Mouse (Mus musculus) liver, embryonic 16.5 days (tissue): ENCODE results near the gene Dclre1a. TPM values are rescaled to one million over a fixed set of nuclear protein-coding genes. Genes with fewer than 3 reads are reported as not detected.
A peak's percentile ranks its signal among the peaks of the same experiment; 100 is the strongest.

Experiments used
- ATAC-seq: fragments of 200-750 bp; cut with Nextera tagmentation; 2 replicates; pipeline ENCODE4 v1.8.0; 2017; ENCODE audit warnings: low read depth, mild to moderate bottlenecking, moderate number of reproducible peaks, moderate library complexity
- H3K27ac ChIP-seq: fragments of 300-500 bp; sonication (generic); 2 replicates; pipeline ENCODE4 v1.5.1; 2014; ENCODE audit warnings: mild to moderate bottlenecking, low read length
- H3K27me3 ChIP-seq: fragments of 300-500 bp; sonication (generic); 2 replicates; pipeline ENCODE4 v1.6.1; 2014; ENCODE audit warnings: low read depth, low read length, mixed read lengths; ENCODE audit not compliant: control insufficient read depth, insufficient read depth
- H3K36me3 ChIP-seq: fragments of 300-500 bp; sonication (generic); 2 replicates; pipeline ENCODE4 v1.6.1; 2014; ENCODE audit warnings: mild to moderate bottlenecking; ENCODE audit not compliant: control insufficient read depth, insufficient read depth
- H3K4me1 ChIP-seq: fragments of 300-500 bp; sonication (generic); 2 replicates; pipeline ENCODE4 v1.6.1; 2014; ENCODE audit warnings: low read depth, low read length, mixed read lengths; ENCODE audit not compliant: control insufficient read depth
- H3K4me2 ChIP-seq: fragments of 300-500 bp; sonication (generic); 2 replicates; pipeline ENCODE4 v1.6.1; 2014; ENCODE audit warnings: low read depth, low read length, mixed read lengths
- H3K4me3 ChIP-seq: fragments of 300-500 bp; sonication (generic); 2 replicates; pipeline ENCODE4 v1.5.1; 2014; ENCODE audit warnings: low read depth, mild to moderate bottlenecking, low read length
- H3K9ac ChIP-seq: fragments of 300-500 bp; sonication (generic); 2 replicates; pipeline ENCODE4 v1.6.1; 2014; ENCODE audit warnings: low read depth, low read length
- H3K9me3 ChIP-seq: fragments of 300-500 bp; sonication (generic); replicated peaks from 2 replicates; pipeline ENCODE4 v1.6.1; 2016; ENCODE audit warnings: low read length; ENCODE audit not compliant: control insufficient read depth
- WGBS: fragments of 180-500 bp; shearing (Covaris S2); extraction: QIAGEN DNeasy Blood & Tissue Kit; methylation state at CpG from one replicate; pipeline ENCODE4 v1.1.7; 2014; ENCODE audit not compliant: insufficient replicate concordance; 5-methylcytosine and 5-hydroxymethylcytosine counted together
- polyA plus RNA-seq: library from polyadenylated mRNA; unstranded; fragments of >200 nt; fragmentation: Nextera tagmentation; extraction: Ambion mirVana; gene quantifications from 2 replicates; pipeline ENCODE4 v1.2.1, GENCODE M21; 2015

The Dclre1a gene
- polyA plus RNA-seq, 1 experiment from 2014 or later, result 16.1 TPM

DNA sequence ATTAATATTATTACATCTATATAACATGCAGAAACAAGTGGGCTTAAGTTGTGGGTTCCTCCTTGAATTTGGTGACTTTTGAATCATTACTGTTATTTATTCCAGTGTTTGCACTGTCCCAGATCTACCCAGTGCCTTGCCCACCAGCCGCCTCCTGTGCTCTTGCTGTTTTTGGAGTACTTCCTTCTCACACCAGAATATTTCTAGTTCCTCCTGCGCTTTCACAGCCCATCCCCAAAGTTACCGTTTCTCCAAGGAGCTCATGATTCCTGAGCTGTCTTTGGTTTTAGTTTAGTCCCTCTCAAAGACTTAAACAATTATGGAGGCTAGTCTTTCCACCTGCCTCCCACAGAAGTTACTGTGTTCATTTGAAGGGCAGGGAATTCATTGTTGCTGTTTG lies 15.4 kb upstream of the Dclre1a start:
- no peak overlapping the region for H3K27ac ChIP-seq
- H3K4me2 ChIP-seq, result no peak overlapping the region
- H3K4me3 ChIP-seq, result no peak overlapping the region
- 67% methylated on average over 3 of the region's 3 CpGs for WGBS
- peaks cover 17% of the 10 kb centered on the region for H3K4me1 ChIP-seq
- H3K27me3 ChIP-seq, result no peaks in the 10 kb centered on the region
- no peaks in the 10 kb centered on the region for H3K36me3 ChIP-seq
- no peaks in the 10 kb centered on the region for H3K9me3 ChIP-seq
- no peak overlapping the region for H3K9ac ChIP-seq
- ATAC-seq, result no peak

- Histone ChIP-seq H3K27me3 (no peaks in the 10 kb centered on the region), H3K27ac (no peak overlapping the region), H3K4me2 (no peak overlapping the region), H3K9me3 (no peaks in the 10 kb centered on the region), H3K4me3 (no peak overlapping the region), H3K9ac (no peak overlapping the region), H3K4me1 (peaks cover 17% of the 10 kb centered on the region), H3K36me3 (no peaks in the 10 kb centered on the region)
- WGBS, result 72% methylated on average over 9 of the region's 9 CpGs
- 0 out of 2 replicates have a peak, but pooled peaks have one; percentile 38 for ATAC-seq
These were observed 14.6 kb upstream of the Dclre1a start for GRCm38 (mm10) chr19:56562433-56563138.

DNA sequence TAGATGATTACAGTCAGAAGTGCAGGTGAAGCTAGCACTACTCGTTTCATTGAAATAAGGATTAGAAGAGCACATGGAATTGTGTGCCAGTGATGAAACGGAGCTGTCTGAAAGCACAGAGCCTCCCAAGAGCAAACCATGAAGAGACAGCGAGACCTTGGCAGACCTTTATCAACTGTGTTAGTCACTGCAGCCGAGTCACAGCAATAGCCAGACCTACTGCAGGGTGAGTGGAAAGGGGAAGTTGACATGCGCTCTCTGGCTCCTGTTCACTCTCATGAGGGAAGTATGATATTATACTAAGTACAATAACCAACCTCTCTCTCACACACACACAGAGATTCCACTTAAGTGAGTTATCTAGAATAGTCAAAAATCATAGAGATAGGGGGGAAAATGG lies 8.0 kb upstream of the Dclre1a start:
- Histone ChIP-seq H3K4me3 (no peak overlapping the region), H3K4me2 (no peak overlapping the region), H3K9me3 (no peaks in the 10 kb centered on the region), H3K9ac (no peak overlapping the region), H3K27me3 (no peaks in the 10 kb centered on the region), H3K27ac (no peak overlapping the region), H3K36me3 (peaks cover 18% of the 10 kb centered on the region), H3K4me1 (no peaks in the 10 kb centered on the region; the same call in 1 of the 2 replicates)
- no peak for ATAC-seq
- 37% methylated on average over 5 of the region's 5 CpGs for WGBS

GRCm38 (mm10) chr19:56553177-56553576 lies 5.2 kb upstream of the Dclre1a start:
- Histone ChIP-seq H3K9ac (no peak overlapping the region), H3K27me3 (no peaks in the 10 kb centered on the region), H3K4me1 (peaks cover 9% of the 10 kb centered on the region), H3K9me3 (no peaks in the 10 kb centered on the region), H3K4me2 (no peak overlapping the region), H3K4me3 (no peak overlapping the region), H3K36me3 (peaks cover 18% of the 10 kb centered on the region), H3K27ac (no peak overlapping the region)
- ATAC-seq, result no peak
- 84% methylated on average over 3 of the region's 3 CpGs for WGBS

DNA sequence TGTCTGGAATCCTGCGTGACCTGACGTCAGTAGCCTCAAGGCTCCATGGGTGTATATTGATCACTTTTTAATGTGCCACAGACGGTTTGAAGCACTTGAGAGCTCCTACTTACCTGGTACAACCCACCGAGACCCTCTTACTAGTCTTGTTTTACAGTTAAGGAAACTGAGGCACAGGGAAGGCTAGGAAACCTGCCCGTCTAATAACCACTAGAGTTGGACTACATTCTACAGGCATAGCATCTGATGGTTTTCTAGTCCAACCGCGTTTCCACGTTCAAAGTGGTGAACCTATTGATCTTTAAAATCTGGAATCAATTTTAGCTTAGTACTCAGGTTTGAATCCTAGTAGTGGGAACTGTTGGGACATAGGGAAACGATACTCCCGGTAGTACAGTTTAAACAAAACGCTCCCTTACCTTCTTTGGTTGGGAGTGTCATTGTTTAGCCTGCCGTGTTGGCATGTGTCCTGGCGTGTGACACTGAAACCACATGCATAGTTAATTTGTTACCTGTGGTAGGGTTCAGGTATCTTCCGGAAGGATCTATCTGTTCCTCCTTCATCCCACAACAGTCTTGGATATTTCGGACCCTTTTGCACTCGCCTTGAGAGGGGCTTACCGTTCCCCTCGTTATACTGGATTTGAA lies 1.1 kb upstream of the Dclre1a start:
- H3K9me3 ChIP-seq, result no peaks in the 10 kb centered on the region
- peak overlapping the region; percentile 96 for H3K9ac ChIP-seq
- ATAC-seq, result no peak
- H3K4me2 ChIP-seq, result peak overlapping the region; percentile 85
- no peaks in the 10 kb centered on the region for H3K27me3 ChIP-seq
- H3K4me1 ChIP-seq, result peaks cover 22% of the 10 kb centered on the region
- peak overlapping the region; percentile 99 for H3K4me3 ChIP-seq
- peak overlapping the region; percentile 97 for H3K27ac ChIP-seq
- H3K36me3 ChIP-seq, result peaks cover 25% of the 10 kb centered on the region
- WGBS, result 21% methylated on average over 18 of the region's 18 CpGs

DNA sequence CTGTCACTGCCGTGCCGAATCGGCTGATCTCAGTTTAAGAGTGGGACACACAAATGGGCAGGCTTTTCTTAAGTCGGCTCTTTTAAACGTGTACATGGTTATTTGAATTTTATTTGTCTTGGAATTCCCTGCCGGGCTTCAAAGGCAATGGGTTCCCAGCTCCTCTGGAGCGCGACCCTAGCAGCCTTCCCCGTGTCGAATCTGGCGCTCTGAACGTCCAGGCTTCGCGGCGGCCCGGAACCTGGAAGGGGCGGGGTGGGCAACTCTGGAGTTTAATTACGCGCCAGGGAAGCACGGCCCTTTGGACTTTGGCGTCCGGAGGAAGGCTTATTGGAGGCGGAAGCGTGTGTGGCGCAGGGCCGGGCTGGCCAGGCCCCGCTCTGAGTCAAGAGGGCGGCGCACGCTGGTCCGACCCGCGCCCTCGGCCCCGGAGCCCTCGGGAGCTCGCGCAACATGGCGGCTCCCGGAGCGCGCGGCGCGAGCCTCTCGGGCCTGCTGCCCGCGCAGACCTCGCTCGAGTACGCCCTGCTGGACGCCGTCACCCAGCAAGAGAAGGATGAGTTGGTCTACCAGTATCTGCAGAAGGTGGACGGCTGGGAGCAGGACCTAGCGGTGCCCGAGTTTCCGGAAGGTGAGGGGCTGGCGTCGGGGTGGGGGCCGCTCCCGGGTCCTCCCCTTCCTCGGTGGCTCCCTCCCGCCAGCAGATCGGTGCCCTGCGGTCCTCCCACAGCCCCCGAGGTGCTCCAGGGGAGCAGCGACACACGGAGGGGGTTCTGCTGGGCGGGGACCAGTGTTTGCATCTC lies 409 bp upstream of the Dclre1a start, which contains the start of gene Nhlrc2:
Nhlrc2 (plus strand) TSS at position 32 of the 803 bp plus-strand sequence.
- H3K9me3 ChIP-seq, result no peaks in the 10 kb centered on the region
- WGBS, result under 1% methylated on average over 69 of the region's 69 CpGs
- ATAC-seq, result peak; percentile 88
- H3K27me3 ChIP-seq, result no peaks in the 10 kb centered on the region
- H3K9ac ChIP-seq, result peak within 1 kb of the TSS; percentile 96
- peaks cover 25% of the 10 kb centered on the region for H3K36me3 ChIP-seq
- H3K4me3 ChIP-seq, result peak within 1 kb of the TSS; percentile 99
- H3K4me1 ChIP-seq, result peaks cover 26% of the 10 kb centered on the region
- H3K4me2 ChIP-seq, result peak within 1 kb of the TSS; percentile 85
- H3K27ac ChIP-seq, result peak within 1 kb of the TSS; percentile 97

DNA sequence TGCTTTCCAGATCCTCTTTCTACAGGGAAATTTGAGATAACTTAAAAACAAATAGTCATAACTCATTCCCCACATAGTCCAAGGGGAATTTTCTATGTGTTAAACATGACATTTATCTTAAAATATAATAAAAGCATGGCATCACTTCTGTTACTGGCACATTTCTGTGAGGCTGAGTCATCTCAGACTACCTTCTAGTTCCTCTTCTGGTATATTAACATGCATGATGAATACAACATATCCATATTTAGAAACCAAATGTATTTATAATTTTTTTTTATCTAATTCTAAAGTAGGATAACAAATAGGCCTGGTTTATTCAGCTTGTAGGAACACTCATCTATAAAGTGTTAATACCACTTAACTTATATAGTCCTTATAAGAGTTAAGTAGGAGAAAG lies 2.0 kb downstream of the Dclre1a start:
- Histone ChIP-seq H3K4me3 (no peak overlapping the region; the same call in 1 of the 2 replicates), H3K9ac (no peak overlapping the region), H3K4me1 (peaks cover 26% of the 10 kb centered on the region), H3K36me3 (peaks cover 12% of the 10 kb centered on the region), H3K27ac (no peak overlapping the region), H3K27me3 (no peaks in the 10 kb centered on the region), H3K4me2 (peak overlapping the region; percentile 41), H3K9me3 (no peaks in the 10 kb centered on the region)
- ATAC-seq, result no peak

GRCm38 (mm10) chr19:56544681-56545388 lies 3.2 kb downstream of the Dclre1a start:
- ATAC-seq, result no peak
- H3K27me3 ChIP-seq, result no peaks in the 10 kb centered on the region
- no peak overlapping the region for H3K27ac ChIP-seq
- no peak overlapping the region for H3K4me3 ChIP-seq
- H3K36me3 ChIP-seq, result peaks cover 14% of the 10 kb centered on the region
- no peaks in the 10 kb centered on the region for H3K9me3 ChIP-seq
- WGBS, result 86% methylated on average over 13 of the region's 13 CpGs
- no peak overlapping the region for H3K9ac ChIP-seq
- no peak overlapping the region for H3K4me2 ChIP-seq
- peaks cover 20% of the 10 kb centered on the region for H3K4me1 ChIP-seq
